Mouse (Mus musculus) neural tube, embryonic 10.5 days (tissue): Measurements from ENCODE around the gene Mamstr.
"Not testable (repeated sequence)": the region's sequence is repeated elsewhere in the genome, so short reads cannot be mapped to it uniquely, and the experiment has no call there.

Experiments
- DNase-seq: peaks from one replicate; pipeline ENCODE4 v3.0.0-alpha.2; 2017; ENCODE audit warnings: low spot score; ENCODE audit errors: extremely low spot score

The Mamstr gene

DNA sequence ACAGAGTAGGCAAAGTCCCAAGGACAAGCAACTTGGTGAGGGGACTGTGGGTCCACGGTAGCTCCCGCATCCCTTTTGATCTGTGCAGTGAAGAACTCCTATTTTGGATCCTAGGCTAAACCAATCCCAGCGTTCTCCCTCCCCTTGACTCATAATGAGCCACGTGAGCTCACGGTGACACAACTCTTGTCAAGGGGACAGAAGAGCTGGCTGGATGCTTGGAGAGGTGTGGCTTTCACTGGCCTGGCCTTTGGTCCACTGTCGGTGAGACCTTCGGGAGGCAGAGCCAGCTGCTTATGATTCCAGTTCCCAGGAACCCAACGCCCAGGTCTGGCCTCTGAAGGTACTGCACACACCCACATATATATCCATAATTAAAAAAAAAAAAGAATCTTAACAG, 9.6 kb downstream of the Mamstr start:
- no peak for DNase-seq

- DNase-seq: not testable (repeated sequence)
Measured at GRCm38 (mm10) chr7:45650484-45650883, 10.7 kb downstream of the Mamstr start.

DNA sequence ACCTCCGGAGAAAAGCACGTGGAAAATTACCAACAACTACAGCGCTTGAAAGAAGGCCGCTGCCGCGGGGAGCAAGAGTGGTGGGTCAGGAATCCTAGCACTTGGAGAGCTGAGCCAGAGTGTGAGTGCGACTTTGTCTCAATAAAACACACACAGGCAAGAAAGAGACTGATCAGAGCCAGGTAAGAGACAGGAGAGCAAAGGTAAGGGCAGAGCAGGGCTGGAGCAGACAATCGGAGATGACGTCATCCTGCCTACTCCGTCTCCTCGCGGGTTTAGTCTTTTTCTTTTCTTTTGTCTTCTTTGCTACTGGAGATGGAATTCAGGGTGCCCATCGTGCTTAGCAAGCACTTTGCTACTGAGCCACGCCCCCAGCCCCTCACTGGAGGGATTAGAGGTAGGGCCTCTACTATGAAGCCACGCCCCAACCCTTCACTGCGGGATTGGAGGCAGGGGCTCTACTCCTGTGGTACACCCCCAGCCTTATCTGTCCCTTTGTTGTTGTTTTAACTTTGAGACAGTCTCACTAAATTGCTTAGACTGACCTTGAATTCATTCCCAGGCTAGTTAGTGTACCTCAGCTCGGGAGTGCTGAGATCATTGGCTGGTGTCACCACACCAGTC, 14.8 kb downstream of the Mamstr start:
- no peak for DNase-seq

GRCm38 (mm10) chr7:45660746-45661478, 21.1 kb downstream of the Mamstr start:
- no peak for DNase-seq

DNA sequence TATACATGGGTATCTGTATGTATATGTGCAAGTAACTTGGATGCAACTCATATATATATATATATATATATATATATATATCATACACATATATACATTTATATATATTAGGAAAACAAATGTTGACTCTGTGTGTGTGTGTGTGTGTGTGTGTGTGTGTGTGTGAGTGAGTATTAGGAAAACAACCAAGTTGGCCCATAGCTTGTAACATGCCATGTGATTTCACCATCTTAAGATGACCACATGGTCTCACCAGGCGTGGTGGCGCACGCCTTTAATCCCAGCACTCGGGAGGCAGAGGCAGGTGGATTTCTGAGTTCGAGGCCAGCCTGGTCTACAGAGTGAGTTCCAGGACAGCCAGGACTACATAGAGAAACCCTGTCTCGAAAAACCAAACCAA, 21.9 kb downstream of the Mamstr start:
- not testable (repeated sequence) for DNase-seq

DNA sequence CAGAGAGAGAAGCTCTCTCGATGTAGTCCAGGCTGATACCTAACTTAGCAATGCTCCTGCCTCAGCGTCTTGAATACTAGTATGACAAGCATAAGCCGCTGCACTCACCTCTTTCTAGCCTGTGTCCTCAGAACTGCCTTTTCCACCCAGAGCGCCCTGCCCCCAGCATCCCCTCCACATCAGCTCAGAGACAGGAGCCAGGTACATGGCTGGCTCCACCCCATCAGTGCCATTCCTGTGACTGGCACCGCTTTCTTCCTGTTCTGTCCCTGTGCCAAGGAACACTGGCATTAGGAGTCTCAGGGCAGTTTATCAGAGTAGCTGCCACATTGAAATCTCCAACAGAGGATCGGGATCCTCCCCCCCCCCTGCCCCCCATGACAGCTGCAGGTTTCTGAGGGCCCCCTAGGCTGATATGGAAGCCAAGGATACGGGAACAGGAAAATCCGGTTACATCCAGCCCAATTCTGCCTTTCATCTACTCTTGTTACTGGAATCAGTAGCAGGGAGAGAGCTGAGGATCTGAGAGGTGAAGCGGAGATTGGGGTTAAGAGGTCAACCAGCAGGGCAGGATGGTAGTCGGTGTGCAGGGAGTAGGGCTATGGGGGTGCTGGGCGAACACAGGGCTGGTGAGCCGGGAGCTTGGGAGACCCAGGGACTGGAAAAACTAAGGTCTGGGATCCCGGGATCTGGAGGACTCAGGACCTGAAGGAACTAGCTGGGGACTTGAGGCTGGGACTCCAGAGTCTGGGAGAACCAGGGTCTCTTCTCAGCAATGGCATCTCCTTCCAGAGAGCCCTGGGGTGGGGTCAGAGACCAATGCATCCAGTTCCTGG, 25.7 kb downstream of the Mamstr start:
- DNase-seq: no peak

DNA sequence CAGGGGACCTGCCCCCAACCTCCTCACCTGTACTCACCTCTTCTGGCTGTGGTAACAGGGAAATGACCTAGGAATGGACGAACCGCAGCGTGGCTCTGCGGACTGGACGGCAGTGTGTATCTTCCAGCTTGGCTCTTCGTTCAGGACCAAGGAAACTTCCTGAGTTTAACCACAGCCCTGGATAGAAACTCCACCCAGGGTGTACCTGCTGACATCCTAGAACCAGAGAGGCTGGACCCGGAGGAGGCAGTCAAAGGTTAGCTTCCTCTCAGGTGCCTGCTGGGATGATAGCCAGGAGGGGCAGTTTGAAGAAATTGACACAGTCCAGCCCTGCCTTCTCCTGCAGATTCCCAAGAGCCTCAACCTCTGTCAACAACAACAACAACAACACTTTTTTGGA, 26.4 kb downstream of the Mamstr start, which contains the start of gene Fut2:
Gene Fut2 (minus strand): TSS at position 234 of the 400 bp plus-strand sequence.
- no peak for DNase-seq

DNA sequence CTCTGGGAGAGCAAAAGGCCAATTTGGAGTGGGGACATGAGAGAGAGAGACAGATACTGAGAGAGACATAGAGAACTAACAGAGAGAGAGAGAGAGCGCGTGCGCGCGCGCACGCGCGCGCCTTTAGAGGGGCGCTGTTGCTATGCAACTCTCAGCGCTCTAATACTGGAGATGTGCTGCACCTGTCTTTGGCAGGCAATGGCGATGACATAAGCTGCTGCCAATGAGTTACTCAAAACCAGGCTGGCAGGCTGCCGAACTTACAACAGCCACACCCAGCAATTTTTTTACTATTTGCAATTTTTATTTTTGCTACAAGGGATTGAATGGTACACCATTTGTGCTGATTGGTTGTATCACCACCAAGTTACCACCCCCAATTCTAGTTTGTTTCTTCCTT, 28.0 kb downstream of the Mamstr start:
- no peak for DNase-seq

- DNase-seq: no peak
Measured at GRCm38 (mm10) chr7:45668921-45669320, 29.1 kb downstream of the Mamstr start.

- DNase-seq: no peak
Measured at GRCm38 (mm10) chr7:45677627-45678295, 38.0 kb downstream of the Mamstr start.

GRCm38 (mm10) chr7:45678513-45678912, 38.7 kb downstream of the Mamstr start:
- DNase-seq: no peak

DNA sequence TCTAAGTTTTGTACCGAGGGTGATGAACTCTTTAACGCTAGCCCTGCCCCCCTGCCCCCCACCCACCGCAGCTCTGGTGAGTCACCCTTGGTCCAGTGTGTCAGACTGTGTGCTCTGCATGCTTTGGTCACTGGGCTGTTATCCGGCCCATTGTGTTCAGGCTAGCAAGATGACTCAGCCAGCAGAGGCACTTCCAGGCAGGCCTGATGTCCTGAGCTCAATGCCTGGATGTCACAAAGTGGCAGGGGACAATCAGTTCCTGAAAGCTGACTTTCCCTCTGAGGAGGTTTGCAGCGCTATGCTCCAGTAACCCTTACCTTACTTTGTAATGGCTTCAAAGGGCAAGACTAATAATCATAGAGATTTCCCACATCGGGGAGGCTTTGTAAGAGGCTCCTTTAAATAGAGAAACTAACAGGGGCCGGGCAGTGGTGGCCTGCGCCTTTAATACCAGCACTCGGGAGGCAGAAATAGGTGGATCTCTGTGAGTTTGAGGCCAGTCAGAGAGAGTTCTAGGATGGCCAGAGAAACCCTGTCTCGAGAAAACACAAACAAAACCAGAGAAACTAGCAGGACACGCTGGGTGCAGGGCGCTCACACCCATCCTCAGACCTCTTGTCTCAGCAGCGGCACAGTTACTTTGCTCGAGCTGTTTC, 40.3 kb downstream of the Mamstr start:
- DNase-seq: no peak

- no peak for DNase-seq
Measured at GRCm38 (mm10) chr7:45681046-45681736, 41.4 kb downstream of the Mamstr start.

DNA sequence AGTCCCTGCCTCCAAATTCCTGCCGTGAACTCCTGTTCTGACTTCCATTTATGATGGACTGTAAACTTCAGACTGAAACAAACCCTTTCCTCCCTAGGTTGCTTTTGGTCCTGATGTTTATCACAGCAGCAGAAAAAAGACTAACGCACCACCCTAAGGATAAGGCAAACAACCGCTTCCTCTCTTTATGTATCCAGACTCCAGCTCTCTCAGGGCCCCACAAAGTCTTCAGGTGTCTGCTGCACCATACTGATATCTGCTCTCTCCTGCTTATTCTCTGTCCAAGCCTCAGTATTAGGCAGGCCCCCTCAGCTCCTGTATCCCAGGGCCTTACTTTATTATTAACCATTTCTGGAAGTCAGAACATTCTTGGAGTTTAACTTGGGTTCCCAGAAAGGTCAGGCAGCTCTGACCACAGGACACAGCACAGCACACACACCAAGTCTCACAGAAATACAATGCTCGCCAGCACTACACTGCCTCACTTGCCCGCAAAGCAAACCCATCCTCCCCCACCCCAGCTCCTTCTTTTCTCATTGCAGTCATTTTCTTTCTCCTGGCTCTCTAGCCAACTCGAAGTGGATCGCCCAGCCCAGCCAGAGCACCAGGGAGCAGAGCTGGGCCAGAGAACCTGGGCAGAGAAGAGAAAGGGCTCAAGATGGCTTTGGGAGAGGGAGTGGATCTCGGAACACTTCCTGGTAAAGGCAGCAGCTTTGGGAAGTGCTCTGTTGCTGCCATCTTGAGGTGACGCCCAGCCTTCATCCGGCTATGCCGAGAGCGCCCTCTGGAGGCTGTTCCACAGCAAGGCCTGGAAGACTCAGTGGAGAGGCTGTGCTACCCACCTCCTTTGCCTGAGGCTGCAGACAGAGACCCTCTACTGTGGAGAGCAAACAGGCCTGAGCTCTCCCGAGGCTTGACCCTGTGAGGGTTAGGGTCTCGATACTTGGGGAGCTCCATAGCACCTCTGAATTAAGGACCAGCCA, 42.7 kb downstream of the Mamstr start:
- DNase-seq: peak; percentile 94

DNA sequence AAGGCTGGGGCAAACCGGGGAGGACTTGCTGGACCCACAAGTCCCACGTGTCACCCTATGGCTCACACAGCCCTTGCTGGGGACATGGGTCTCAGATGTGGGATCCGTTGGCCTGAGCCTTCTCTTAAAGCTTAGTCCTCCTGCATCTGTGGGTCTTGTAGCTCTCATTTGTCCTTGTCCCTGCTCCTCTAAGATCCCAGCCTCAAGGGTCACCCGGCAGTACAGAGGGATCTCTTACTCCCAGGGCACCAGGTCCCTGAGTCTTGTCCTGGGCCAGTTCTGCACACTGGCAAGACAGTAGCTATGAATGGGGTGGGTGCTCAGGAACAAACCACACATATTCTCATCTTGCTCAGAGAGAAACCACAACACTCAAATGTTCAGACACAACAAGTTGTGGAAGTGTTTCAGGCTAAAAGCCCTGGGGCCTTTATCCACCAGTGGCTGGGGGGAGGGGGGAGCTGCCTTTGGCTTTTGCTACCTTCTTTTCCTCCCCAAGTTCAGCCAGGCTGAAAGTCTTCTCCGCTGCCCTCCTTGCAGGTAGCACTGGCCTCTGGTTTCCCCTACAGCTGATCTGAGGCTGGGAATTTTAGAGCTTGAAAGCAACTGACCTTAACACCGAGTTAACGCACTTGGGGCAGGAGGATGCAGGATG, 43.7 kb downstream of the Mamstr start, which contains the start of gene Ntn5:
Gene Ntn5 (plus strand): TSS at position 627 of the 655 bp plus-strand sequence.
- no peak for DNase-seq

- DNase-seq: no peak
Measured at GRCm38 (mm10) chr7:45685811-45686210, 46.0 kb downstream of the Mamstr start.

DNA sequence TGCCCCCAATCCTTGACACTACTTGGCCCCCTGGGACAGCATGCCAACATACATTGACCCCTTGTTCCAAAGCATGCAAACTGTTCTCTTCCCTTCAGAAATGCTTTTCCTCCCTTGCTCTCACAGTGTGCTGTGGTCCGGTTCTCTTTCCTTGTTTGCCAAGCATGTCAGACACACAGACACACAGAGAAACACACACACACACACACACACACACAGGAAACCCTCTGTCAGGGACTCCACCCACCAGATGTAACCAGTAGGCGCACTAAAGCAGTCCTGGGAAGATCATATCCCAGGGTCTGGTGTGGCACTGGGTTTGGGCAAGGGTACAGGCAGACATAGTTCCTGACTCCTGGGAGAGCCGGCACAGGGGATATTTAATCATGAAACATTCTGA, 47.1 kb downstream of the Mamstr start:
- no peak for DNase-seq

- no peak for DNase-seq
Measured at GRCm38 (mm10) chr7:45689099-45689498, 49.3 kb downstream of the Mamstr start.

- no peak for DNase-seq
Measured at GRCm38 (mm10) chr7:45689800-45690199, 50.0 kb downstream of the Mamstr start.
